Comparison of ENCODE assay signal across 9 mouse cellular contexts in the genomic region with DNA sequence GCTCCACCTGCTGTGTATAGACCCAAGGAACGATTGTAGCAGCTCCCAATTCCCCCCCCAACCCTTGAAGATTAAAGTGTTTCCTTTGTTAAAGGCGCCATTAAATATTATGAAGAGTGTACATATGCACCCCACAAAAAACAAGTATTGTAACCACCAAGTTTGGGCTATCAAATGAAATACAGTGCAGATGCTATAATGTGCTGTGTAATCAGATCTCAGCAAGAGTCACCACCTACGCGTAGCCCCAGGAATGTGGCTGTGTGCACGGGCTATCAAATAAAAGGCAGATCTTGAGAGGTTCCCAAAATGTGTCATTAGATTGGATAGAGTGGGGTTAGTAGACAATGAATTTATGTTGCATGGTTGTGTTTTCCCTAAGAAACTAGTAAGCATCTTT. TPM values are rescaled to one million over a fixed set of nuclear protein-coding genes. Genes with fewer than 3 reads are reported as not detected.
A peak's percentile ranks its signal among the peaks of the same experiment; 100 is the strongest.
DNase-seq lines count a peak whose midpoint lies in the region; ATAC-seq lines count a peak whose summit lies in the region.
"Had no signal": no experiment of that assay in that cellular context is flagged by ENCODE, and none has a peak within 500 bp of the region (broad histone marks: within the 10 kb centered on the region; RNA-seq: fewer than 3 reads in every experiment).

No protein-coding gene starts in this region.

- no peaks in the 10 kb centered on the region for H3K27me3 ChIP-seq in heart, embryonic 13.5 days (replicated peaks)
- H3K27me3 ChIP-seq in hindbrain, embryonic 15.5 days, result no peaks in the 10 kb centered on the region
- no peaks in the 10 kb centered on the region for H3K27me3 ChIP-seq in midbrain, embryonic 14.5 days (ENCODE audit: control insufficient read depth, insufficient read depth, low read length)
- H3K27me3 ChIP-seq: Patski had no signal

- H3K4me1 ChIP-seq in heart, embryonic 13.5 days, result peaks cover 18% of the 10 kb centered on the region
- H3K4me1 ChIP-seq in hindbrain, embryonic 15.5 days (replicated peaks), result peaks cover 24% of the 10 kb centered on the region
- peaks cover 9% of the 10 kb centered on the region for H3K4me1 ChIP-seq in midbrain, embryonic 14.5 days (ENCODE audit: control insufficient read depth, insufficient read depth, low read length)

- H3K9me3 ChIP-seq in heart, embryonic 13.5 days, result no peaks in the 10 kb centered on the region
- no peaks in the 10 kb centered on the region for H3K9me3 ChIP-seq in hindbrain, embryonic 15.5 days
- H3K9me3 ChIP-seq in midbrain, embryonic 14.5 days (ENCODE audit: control insufficient read depth, low read length), result no peaks in the 10 kb centered on the region

- WGBS in heart, embryonic 13.5 days, result 27% methylated on average over 5 of the region's 5 CpGs
- 14% methylated on average over 5 of the region's 5 CpGs for WGBS in hindbrain, embryonic 15.5 days
- 9% methylated on average over 5 of the region's 5 CpGs for WGBS in midbrain, embryonic 14.5 days

- peaks cover 8% of the 10 kb centered on the region for H3K36me3 ChIP-seq in heart, embryonic 13.5 days
- H3K36me3 ChIP-seq in hindbrain, embryonic 15.5 days, result peaks cover 7% of the 10 kb centered on the region; the same call in 1 of the 2 replicates
- peaks cover 8% of the 10 kb centered on the region for H3K36me3 ChIP-seq in midbrain, embryonic 14.5 days (ENCODE audit: control insufficient read depth, insufficient read depth, low read length)

- DNase-seq in heart, postnatal 4 days, result no peak
- DNase-seq in brain, adult 2 months (ENCODE audit: low read depth, low spot score), result peak; percentile 21
- DNase-seq in midbrain, embryonic 14.5 days, result peak; percentile 46
- no peak for DNase-seq in left cerebral cortex, adult 11 months (ENCODE audit: low spot score)
- no peak for DNase-seq in ovary, adult 18-20 months (ENCODE audit: low spot score)
- DNase-seq in frontal cortex, postnatal 14 days (ENCODE audit: low spot score in 2 of 2), result no peak

- ATAC-seq in heart, embryonic 13.5 days (ENCODE audit: extremely low read depth, insufficient number of reproducible peaks, low FRiP score, low TSS enrichment), result no peak
- no peak for ATAC-seq in hindbrain, embryonic 15.5 days (ENCODE audit: low FRiP score, low read depth)
- ATAC-seq in midbrain, embryonic 14.5 days (ENCODE audit: low FRiP score, low TSS enrichment), result no peak

- H3K27ac ChIP-seq in heart, embryonic 13.5 days (replicated peaks), result no peak overlapping the region
- no peak overlapping the region for H3K27ac ChIP-seq in hindbrain, embryonic 15.5 days (replicated peaks)
- no peak overlapping the region for H3K27ac ChIP-seq in midbrain, embryonic 14.5 days (replicated peaks; ENCODE audit: low read depth, low read length)

- H3K9ac ChIP-seq in heart, embryonic 13.5 days, result peak overlapping the region; percentile 90
- H3K9ac ChIP-seq in hindbrain, embryonic 15.5 days, result peak overlapping the region; percentile 89
- peak overlapping the region; percentile 78; the same call in 1 of the 2 replicates for H3K9ac ChIP-seq in midbrain, embryonic 14.5 days (replicated peaks; ENCODE audit: low read length)

- H3K4me3 ChIP-seq in heart, embryonic 13.5 days, result peak overlapping the region; percentile 89
- H3K4me3 ChIP-seq in hindbrain, embryonic 15.5 days, result peak overlapping the region; percentile 65
- H3K4me3 ChIP-seq in midbrain, embryonic 14.5 days (replicated peaks; ENCODE audit: low read depth, low read length), result peak overlapping the region; percentile 87

- peak overlapping the region; percentile 90 for H3K4me2 ChIP-seq in heart, embryonic 13.5 days
- peak overlapping the region; percentile 86 for H3K4me2 ChIP-seq in hindbrain, embryonic 15.5 days
- H3K4me2 ChIP-seq in midbrain, embryonic 14.5 days (ENCODE audit: low read length), result peak overlapping the region; percentile 77

RNA-seq across cellular contexts. Expression of a gene that starts 0.9 kb away (rescaled TPM):
- 0.62 and 0.67 TPM in 2 replicates for polyA plus RNA-seq in heart, embryonic 13.5 days (2015; fragmentation: Nextera tagmentation; extraction: Ambion mirVana)
- 1 to 10 TPM; 1.1 to 1.4 TPM for total RNA-seq in heart, postnatal 4 days (2021)
- 6.4 and 6.5 TPM in 2 replicates for polyA plus RNA-seq in hindbrain, embryonic 15.5 days (2015; fragmentation: Nextera tagmentation; extraction: Ambion mirVana)
- 6.6 and 9.3 TPM in 2 replicates for polyA plus RNA-seq in midbrain, embryonic 14.5 days (2014; fragmentation: Nextera tagmentation; extraction: Ambion mirVana)

RNA-seq across cellular contexts. Expression of a gene that starts 7.5 kb away (rescaled TPM):
- polyA plus RNA-seq in heart, embryonic 13.5 days (2015; fragmentation: Nextera tagmentation; extraction: Ambion mirVana), result 2.2 and 2.5 TPM in 2 replicates
- total RNA-seq in heart, postnatal 4 days (2021), result 1 to 10 TPM; 7.4 to 7.9 TPM
- 1.8 TPM in 2 replicates for polyA plus RNA-seq in hindbrain, embryonic 15.5 days (2015; fragmentation: Nextera tagmentation; extraction: Ambion mirVana)
- 1.2 and 1.6 TPM in 2 replicates for polyA plus RNA-seq in midbrain, embryonic 14.5 days (2014; fragmentation: Nextera tagmentation; extraction: Ambion mirVana)

Comparison
In these comparisons a context has a peak if more than half of its experiments do, and no peak if none do; other contexts are left out.
1. DNase-seq: peak in brain, adult 2 months (single experiment) and midbrain, embryonic 14.5 days (single experiment); none in heart, postnatal 4 days (single experiment), left cerebral cortex, adult 11 months (single experiment), ovary, adult 18-20 months (single experiment) and frontal cortex, postnatal 14 days (0 of 2).
2. Peak in every context shown above with its lines, with median percentiles within 50 percentile points of each other: H3K4me2 ChIP-seq, H3K4me3 ChIP-seq and H3K9ac ChIP-seq.